Mouse (Mus musculus) G1E (cell line): ENCODE data around the gene Ccdc167.

Experiments used
- CTCF ChIP-seq: IDR thresholded peaks from 2 replicates; pipeline ENCODE4 v1.5.1; 2012; ENCODE audit warnings: low read depth, low read length, inconsistent platforms, mixed read lengths
- GATA1 ChIP-seq: IDR thresholded peaks from 2 replicates; pipeline ENCODE4 v1.6.1; 2012; ENCODE audit warnings: borderline replicate concordance, low read length, inconsistent platforms, mixed read lengths
- POLR2AphosphoS5 ChIP-seq: IDR thresholded peaks from 2 replicates; pipeline ENCODE4 v1.6.1; 2012; ENCODE audit warnings: low read depth, low read length, inconsistent platforms; ENCODE audit not compliant: insufficient replicate concordance

DNA sequence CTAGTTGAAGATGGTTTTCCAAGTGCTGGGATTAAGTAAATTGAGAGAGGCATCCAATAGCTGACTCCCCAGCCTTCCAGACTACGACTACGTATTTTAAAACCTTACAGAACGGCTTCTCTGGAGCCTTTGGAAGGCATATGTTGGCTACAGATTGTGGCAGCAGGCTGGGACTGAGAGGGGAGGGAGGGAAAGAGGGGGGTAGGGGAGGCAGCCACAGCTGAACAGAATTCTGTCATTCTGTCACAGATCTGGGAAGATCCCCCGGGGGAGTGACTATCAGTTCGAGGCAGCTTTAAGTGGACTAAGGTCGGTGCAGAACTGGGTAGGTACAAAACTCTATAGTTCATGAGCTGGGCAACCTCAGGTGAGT is 15.1 kb upstream of the Ccdc167 start:
- no peak for TF ChIP-seq CTCF
- TF ChIP-seq GATA1: no peak
- TF ChIP-seq POLR2AphosphoS5: no peak
